Mouse (Mus musculus) mesoderm, embryonic 11.5 days (tissue): ENCODE data around the gene Zfp385c.
"Not testable (repeated sequence)": the region's sequence is repeated elsewhere in the genome, so short reads cannot be mapped to it uniquely, and the experiment has no call there.

Experiments used
- DNase-seq: peaks from one replicate; pipeline ENCODE4 v3.0.0-alpha.2; 2012; ENCODE audit warnings: low read depth, low spot score

Gene Zfp385c

DNA sequence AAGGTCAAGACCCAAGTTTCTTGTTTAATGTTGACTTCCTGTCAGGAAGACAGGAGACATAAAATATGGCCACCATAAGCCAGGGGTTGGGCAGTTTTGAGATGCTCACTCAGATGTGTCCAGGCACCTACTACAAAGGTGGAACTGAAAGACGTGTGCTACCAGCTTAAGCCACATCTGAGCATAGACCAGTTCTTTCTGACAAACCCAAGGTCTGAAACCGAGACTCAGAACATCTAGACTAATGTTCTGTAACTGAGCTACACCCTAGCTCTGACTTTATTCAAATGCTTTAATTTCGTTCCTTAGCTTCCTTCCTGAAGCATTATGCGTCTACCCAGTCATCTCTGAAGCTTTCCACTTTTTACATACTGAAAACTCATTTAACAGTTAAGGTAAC is 94.2 kb downstream of the Zfp385c start:
- no peak for DNase-seq

DNA sequence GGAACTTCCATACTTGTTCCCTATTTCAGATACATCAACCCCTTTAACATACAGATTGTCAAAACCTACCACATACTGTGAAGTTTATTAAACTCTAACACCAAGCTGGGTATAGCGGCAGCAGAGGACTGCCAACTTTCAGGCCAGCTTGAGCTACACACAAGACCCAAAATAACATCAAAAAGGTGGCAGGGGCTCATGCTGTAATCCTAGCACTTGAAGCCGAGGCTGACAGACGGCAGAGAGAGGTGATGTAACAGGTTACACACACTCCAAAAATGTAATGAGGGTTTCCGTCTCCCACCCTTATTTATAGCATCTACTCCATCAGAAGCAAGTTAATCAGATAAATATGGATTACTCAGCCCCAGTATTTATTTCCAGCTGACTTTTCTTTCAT is 96.7 kb downstream of the Zfp385c start:
- no peak for DNase-seq

DNA sequence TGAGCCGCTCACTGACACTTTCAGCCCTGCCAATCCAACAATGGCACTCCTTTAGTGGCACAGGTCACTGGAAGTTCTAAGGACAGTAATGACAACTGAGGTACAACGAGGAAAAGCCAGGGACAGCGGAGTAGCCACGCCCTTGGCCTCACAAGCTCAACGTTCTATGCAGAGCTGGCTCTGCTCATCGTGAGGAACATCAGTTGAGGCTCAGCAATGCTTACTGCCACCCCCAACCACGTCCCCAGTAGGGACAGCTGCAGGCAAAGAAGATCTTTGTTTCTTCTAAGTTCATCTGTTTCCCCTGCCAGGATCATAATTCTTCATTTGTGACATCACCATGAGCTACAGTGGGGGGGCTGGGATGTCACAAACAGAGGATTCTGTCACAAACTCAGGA is 97.6 kb downstream of the Zfp385c start:
- no peak for DNase-seq

DNA sequence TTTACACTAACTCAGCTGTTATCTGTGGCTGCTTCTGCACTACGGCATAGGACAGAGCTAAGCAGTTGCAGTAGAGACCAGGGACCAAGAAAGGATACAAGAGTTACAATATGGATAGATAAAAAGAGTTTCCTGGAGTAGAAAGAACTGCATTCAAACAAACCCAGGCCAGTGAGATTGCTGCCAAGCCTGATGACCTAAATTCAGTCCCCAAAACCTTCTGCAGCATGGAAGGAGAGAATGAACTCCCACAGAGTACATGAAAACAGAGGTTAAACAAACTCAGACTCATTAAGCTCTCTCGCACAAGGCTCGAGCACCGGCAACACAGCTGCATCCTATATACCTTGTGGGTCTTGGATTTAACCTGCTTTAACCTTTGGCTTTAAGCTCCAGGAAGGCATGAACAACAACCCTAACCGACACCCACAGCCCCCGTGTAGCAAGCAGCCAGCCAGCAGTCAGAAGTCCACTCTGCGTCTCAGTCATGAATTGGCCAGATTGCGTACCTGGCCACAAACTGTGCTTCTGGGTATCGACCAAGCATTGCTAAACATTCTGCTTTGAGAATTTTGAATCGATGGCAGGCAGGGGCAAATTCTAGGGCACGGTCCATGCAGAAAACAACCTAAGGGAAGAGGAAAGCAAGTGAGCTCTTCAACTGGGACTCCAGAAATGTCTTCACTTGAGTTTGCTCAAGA is 99.8 kb downstream of the Zfp385c start:
- no peak for DNase-seq

DNA sequence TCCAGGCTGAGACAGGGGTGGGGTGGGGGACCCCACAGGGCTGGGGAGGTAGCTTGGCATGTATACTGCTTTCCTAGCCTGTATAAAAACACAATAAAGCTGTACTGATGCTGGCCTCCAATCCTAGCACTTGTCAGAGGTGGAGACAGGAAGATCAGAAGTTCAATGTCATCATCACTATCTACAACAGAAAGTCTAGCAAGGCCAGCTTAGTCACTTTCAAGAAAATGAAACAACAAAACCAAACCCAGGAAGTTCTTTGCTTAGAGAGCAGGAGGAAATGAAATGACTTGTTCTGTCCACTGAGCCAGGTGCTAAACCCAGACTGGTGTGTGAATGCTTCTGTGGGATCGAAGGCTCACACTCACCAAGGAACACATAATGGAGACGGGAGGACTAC is 103.8 kb downstream of the Zfp385c start:
- DNase-seq = no peak

DNA sequence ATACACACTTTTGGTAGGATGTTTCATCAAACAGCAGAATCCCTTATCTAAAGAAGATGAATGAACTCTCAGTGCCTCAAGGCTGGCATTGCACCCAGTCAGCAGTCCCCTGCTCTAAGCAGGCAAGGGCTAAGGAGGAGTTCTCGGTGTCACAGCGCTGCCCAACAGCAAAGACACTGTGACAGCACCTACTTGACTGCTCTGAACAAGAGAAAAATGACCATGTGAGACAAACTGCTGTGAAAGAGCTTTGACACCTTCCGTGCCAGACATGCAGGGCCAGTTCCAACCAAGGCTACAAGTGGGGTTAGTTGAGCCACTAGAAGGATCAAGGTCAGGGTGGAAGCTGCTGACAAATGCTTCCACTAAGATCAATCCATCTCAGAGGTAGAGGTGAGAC is 107.1 kb downstream of the Zfp385c start:
- DNase-seq = no peak

DNA sequence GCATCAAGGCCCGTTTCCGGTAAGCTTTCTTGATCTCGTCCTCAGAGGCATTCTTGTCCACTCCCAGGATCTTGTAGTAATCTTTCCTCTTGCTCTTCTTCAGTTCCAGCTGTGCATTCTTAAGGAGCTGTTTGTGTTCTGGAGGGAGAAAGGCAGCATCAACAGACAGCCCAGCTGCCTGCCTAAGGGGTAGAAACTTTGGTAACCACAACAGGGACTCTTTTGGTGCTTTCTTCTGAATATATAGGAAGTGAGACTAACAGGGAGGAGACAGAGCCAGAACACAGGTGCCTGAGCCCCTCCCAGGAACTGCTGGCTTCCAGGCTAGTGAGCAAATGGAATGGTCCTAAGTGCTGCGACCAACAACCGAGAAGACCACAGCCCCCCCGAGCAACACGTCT is 107.7 kb downstream of the Zfp385c start:
- DNase-seq = no peak

DNA sequence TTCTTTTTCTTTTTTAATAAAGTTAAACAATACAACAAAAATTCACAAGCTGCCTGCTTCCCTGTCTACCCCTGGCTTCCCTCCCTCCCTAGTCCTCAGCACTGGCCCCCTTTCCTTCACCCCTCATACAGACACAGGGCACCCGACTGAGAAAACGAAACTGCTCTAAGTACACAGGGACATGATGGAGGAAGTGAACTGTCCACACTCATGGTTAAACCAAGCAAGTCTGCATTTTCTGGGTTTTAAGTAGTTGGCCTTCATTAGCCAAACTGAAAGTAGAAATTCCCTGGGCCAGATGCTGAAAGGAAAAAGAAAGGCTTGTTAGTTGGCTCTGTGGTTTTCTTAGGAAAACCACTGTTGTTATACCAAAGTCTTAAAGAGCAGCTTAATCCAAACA is 109.4 kb downstream of the Zfp385c start:
- no peak for DNase-seq

DNA sequence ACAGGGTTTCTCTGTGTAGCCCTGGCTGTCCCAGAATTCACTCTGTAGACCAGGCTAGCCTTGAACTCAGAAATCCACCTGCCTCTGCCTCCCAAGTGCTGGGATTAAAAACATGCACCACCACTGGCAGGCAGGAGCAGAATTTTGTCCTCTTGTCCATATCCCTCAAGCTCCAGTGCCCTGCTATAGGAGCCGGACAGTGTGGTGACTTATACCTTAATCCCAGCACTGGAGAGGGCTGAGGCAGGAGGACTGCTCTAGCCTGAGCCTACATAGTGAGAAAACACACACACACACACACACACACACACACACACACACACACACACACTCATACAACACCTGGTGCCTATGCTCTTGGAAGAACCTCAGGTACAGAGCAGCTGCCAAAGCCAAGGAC is 109.8 kb downstream of the Zfp385c start:
- DNase-seq = not testable (repeated sequence)

DNA sequence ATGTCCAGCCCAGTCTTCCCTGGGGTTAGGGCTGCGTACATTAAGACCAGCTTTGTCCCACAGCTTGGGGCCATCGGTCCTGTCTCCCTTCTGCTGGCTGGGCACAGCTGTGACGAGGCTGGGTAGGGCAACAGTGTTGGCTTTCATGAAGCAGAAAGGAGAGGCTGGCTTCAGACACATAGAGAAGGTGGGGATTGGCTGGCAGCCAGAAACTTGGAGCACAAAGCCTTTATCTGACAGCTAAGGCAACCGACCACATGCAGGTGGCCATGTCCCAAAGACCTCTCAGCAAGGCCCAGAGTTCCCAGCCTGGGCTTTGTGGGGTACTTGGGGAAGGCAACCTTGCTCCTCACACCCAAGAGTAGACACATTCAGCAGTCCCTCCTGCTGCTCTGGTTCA is 110.5 kb downstream of the Zfp385c start:
- no peak for DNase-seq

DNA sequence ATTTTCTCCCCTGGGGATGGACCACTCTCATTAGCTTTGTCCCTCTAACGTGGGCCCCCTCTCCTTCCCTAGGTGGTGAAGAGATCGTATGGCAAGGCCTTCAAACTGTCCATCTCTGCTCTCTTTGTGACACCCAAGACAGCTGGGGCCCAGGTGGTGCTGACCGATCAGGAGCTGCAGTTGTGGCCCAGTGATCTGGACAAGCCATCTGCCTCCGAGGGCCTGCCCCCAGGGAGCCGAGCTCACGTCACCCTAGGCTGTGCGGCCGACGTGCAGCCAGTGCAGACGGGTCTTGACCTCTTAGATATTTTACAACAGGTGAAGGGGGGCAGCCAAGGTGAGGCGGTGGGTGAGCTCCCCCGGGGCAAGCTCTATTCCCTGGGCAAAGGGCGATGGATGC is 112.0 kb downstream of the Zfp385c start:
- DNase-seq = no peak

DNA sequence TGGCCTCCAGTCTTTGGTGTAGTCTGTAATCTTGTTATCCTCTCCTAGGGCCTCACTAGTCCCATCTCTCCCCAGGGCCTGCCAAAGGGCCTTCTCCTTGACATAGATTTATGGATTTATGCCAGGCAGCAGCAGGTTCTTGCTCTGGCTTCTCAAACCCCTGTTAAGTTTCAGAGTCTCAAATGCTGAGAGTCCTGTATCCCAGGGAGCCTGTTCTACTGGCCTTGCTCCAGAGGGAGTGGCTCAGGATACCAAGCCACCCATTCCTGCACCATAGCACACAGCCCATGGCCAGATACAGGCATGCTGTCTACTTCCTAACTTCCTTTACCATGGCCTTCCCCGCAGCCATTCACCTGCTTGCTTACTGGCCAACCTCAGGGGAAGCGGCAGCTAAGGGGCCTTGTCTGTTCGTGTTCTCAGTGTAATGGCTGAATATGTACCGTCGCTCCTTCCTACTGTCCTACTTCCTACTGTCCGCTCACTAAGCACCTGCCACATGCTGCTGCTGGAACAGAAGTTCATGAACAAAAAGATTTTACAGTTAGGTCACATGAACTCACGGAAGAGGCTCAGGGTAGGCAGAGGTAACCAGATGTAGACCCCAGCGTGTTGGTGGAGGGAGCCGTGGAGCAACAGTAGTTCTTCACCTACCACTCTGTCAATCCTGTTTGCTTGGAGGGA is 113.0 kb downstream of the Zfp385c start:
- DNase-seq = no peak

DNA sequence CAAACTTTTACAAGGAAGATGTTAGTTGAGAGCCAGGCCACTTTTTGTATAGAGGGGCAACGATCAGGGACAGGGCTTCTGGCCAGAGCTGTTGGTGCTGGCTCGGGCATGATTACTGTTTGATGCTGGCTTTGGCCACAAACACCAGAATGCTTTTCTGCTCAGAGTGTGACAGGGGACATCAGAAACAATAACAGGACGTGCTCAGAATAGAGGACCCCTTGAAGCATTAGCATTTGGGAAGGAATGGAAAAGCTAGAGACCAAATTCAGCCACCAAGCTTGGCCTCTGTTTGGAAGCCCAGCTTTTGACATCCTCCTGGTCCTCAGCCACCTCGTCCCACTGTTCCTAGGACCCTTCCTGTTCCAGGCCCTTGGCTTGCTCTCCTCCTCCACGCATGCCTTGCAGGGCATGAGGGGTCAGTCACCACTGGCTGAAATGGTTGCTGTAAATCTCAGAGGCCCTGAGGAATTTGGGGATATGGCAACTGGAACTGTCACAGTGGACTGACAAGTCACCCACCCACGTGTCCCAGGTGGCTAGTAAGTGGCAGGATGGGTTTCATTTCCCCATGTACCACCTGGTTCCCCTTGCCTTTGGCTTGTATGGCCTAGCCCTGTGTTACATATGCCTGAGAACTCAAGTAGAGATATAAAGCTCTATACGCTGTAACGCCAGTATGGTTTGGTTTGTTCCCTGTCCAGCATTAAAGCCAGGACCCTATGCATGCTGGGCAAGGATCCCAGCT is 114.2 kb downstream of the Zfp385c start:
- no peak for DNase-seq
